Mouse (Mus musculus) embryonic facial prominence, embryonic 12.5 days (tissue): ENCODE data around the gene Gm49027. TPM values are rescaled to one million over a fixed set of nuclear protein-coding genes. Genes with fewer than 3 reads are reported as not detected.
"Not testable (repeated sequence)": the region's sequence is repeated elsewhere in the genome, so short reads cannot be mapped to it uniquely, and the experiment has no call there.

Experiments
- ATAC-seq: fragments of 200-750 bp; cut with Nextera tagmentation; 2 replicates; pipeline ENCODE4 v1.8.0; 2017; ENCODE audit not compliant: insufficient number of reproducible peaks, insufficient read depth, low FRiP score, low TSS enrichment
- H3K27ac ChIP-seq: fragments of 300-500 bp; sonication (generic); 2 replicates; pipeline ENCODE4 v1.5.1; 2016; ENCODE audit warnings: mild to moderate bottlenecking
- H3K27me3 ChIP-seq: fragments of 300-500 bp; sonication (generic); 2 replicates; pipeline ENCODE4 v1.6.1; 2016; ENCODE audit warnings: mild to moderate bottlenecking, moderate library complexity
- H3K36me3 ChIP-seq: fragments of 300-500 bp; sonication (generic); 2 replicates; pipeline ENCODE4 v1.6.1; 2016; ENCODE audit warnings: mild to moderate bottlenecking
- H3K4me1 ChIP-seq: fragments of 300-500 bp; sonication (generic); 2 replicates; pipeline ENCODE4 v1.6.1; 2016
- H3K4me2 ChIP-seq: fragments of 300-500 bp; sonication (generic); replicated peaks from 2 replicates; pipeline ENCODE4 v1.6.1; 2016; ENCODE audit warnings: mild to moderate bottlenecking, moderate library complexity
- H3K4me3 ChIP-seq: fragments of 300-500 bp; sonication (generic); 2 replicates; pipeline ENCODE4 v1.5.1; 2016; ENCODE audit warnings: mild to moderate bottlenecking
- H3K9ac ChIP-seq: fragments of 300-500 bp; sonication (generic); 2 replicates; pipeline ENCODE4 v1.6.1; 2016; ENCODE audit warnings: mild to moderate bottlenecking, moderate library complexity
- H3K9me3 ChIP-seq: fragments of 300-500 bp; sonication (generic); 2 replicates; pipeline ENCODE4 v1.6.1; 2016; ENCODE audit warnings: mild to moderate bottlenecking, moderate library complexity
- WGBS: fragments of 180-500 bp; shearing (Covaris S2); methylation state at CpG from one replicate; pipeline ENCODE4 v1.1.7; 2016; 5-methylcytosine and 5-hydroxymethylcytosine counted together
- polyA plus RNA-seq: library from polyadenylated mRNA; unstranded; fragments of >200 nt; fragmentation: Nextera tagmentation; extraction: Ambion mirVana; gene quantifications from 2 replicates; pipeline ENCODE4 v1.2.1, GENCODE M21; 2016

The Gm49027 gene
- polyA plus RNA-seq, 1 experiment from 2014 or later: 3.4 TPM

- H3K9ac ChIP-seq: peak within 1 kb of the TSS; percentile 84
These were observed 1.4 kb downstream of the Gm49027 start, which contains the start of gene Diablo for GRCm38 (mm10) chr5:123523692-123524392. Diablo (minus strand) TSS chr5:123524176.

GRCm38 (mm10) chr5:123522166-123522565 is 3.1 kb downstream of the Gm49027 start:
- no peak for ATAC-seq
- no peak overlapping the region for H3K27ac ChIP-seq
- peaks cover 19% of the 10 kb centered on the region for H3K36me3 ChIP-seq
- 91% methylated on average over 1 of the region's 1 CpGs for WGBS
- no peak overlapping the region for H3K4me2 ChIP-seq
- H3K4me3 ChIP-seq: no peak overlapping the region
- peaks cover 20% of the 10 kb centered on the region for H3K4me1 ChIP-seq
- no peak overlapping the region for H3K9ac ChIP-seq
- no peaks in the 10 kb centered on the region for H3K27me3 ChIP-seq
- no peaks in the 10 kb centered on the region for H3K9me3 ChIP-seq

More at GRCm38 (mm10) chr5:123523692-123524392, 1.4 kb downstream of the Gm49027 start, which contains the start of gene Diablo:
- H3K4me3 ChIP-seq: peak within 1 kb of the TSS; percentile 88
- ATAC-seq: peak; percentile 94
- H3K4me2 ChIP-seq: peak within 1 kb of the TSS; percentile 80
- H3K27ac ChIP-seq: peak within 1 kb of the TSS; percentile 72; the same call in 1 of the 2 replicates
- peaks cover 20% of the 10 kb centered on the region for H3K4me1 ChIP-seq
- under 1% methylated on average over 82 of the region's 82 CpGs for WGBS
- no peaks in the 10 kb centered on the region for H3K9me3 ChIP-seq
- H3K27me3 ChIP-seq: no peaks in the 10 kb centered on the region
- peaks cover 17% of the 10 kb centered on the region; the same call in 1 of the 2 replicates for H3K36me3 ChIP-seq

GRCm38 (mm10) chr5:123521621-123522020 is 3.7 kb downstream of the Gm49027 start:
- no peaks in the 10 kb centered on the region for H3K9me3 ChIP-seq
- no peak overlapping the region for H3K9ac ChIP-seq
- H3K27me3 ChIP-seq: no peaks in the 10 kb centered on the region
- peaks cover 20% of the 10 kb centered on the region for H3K4me1 ChIP-seq
- H3K4me2 ChIP-seq: no peak overlapping the region
- no peak overlapping the region for H3K4me3 ChIP-seq
- peaks cover 24% of the 10 kb centered on the region for H3K36me3 ChIP-seq
- WGBS: 91% methylated on average over 1 of the region's 1 CpGs
- ATAC-seq: no peak
- H3K27ac ChIP-seq: no peak overlapping the region

- Histone ChIP-seq H3K9me3 (no peaks in the 10 kb centered on the region), H3K4me3 (no peak overlapping the region), H3K4me2 (no peak overlapping the region), H3K27me3 (no peaks in the 10 kb centered on the region), H3K36me3 (peaks cover 34% of the 10 kb centered on the region), H3K27ac (no peak overlapping the region), H3K9ac (no peak overlapping the region), H3K4me1 (peaks cover 20% of the 10 kb centered on the region)
- 82% methylated on average over 9 of the region's 9 CpGs for WGBS
- ATAC-seq: no peak
These were observed 4.6 kb downstream of the Gm49027 start for GRCm38 (mm10) chr5:123520666-123521065.

- ATAC-seq: no peak
- H3K4me1 ChIP-seq: peaks cover 4% of the 10 kb centered on the region; the same call in 1 of the 2 replicates
- no peak overlapping the region for H3K9ac ChIP-seq
- H3K27me3 ChIP-seq: no peaks in the 10 kb centered on the region
- H3K4me2 ChIP-seq: no peak overlapping the region
- peaks cover 62% of the 10 kb centered on the region for H3K36me3 ChIP-seq
- no peaks in the 10 kb centered on the region for H3K9me3 ChIP-seq
- H3K4me3 ChIP-seq: no peak overlapping the region
- WGBS: 94% methylated on average over 5 of the region's 5 CpGs
- no peak overlapping the region for H3K27ac ChIP-seq
These were observed 10.4 kb downstream of the Gm49027 start for GRCm38 (mm10) chr5:123514871-123515270.

- Histone ChIP-seq H3K27me3 (peaks cover 2% of the 10 kb centered on the region; the same call in 1 of the 2 replicates), H3K4me1 (peaks cover 20% of the 10 kb centered on the region), H3K9ac (no peak overlapping the region), H3K4me3 (no peak overlapping the region), H3K36me3 (peaks cover 44% of the 10 kb centered on the region), H3K27ac (no peak overlapping the region), H3K9me3 (no peaks in the 10 kb centered on the region), H3K4me2 (no peak overlapping the region)
- WGBS: 79% methylated on average over 3 of the region's 3 CpGs
- no peak for ATAC-seq
These were observed 13.2 kb downstream of the Gm49027 start for GRCm38 (mm10) chr5:123512102-123512501.

- peaks cover 37% of the 10 kb centered on the region for H3K36me3 ChIP-seq
- WGBS: 82% methylated on average over 3 of the region's 3 CpGs
These were observed 13.9 kb downstream of the Gm49027 start for GRCm38 (mm10) chr5:123511426-123511825.

GRCm38 (mm10) chr5:123510160-123510559 is 15.1 kb downstream of the Gm49027 start, which contains the start of gene B3gnt4:
B3gnt4 (plus strand) TSS chr5:123510460.
- Histone ChIP-seq H3K36me3 (peaks cover 24% of the 10 kb centered on the region), H3K27me3 (peaks cover 13% of the 10 kb centered on the region), H3K4me3 (no peak within 1 kb of the TSS; the same call in 1 of the 2 replicates), H3K27ac (no peak within 1 kb of the TSS), H3K4me2 (peak within 1 kb of the TSS; percentile 86; the same call in 1 of the 2 replicates), H3K4me1 (peaks cover 20% of the 10 kb centered on the region), H3K9ac (no peak within 1 kb of the TSS), H3K9me3 (no peaks in the 10 kb centered on the region)
- ATAC-seq: no peak
- 82% methylated on average over 5 of the region's 5 CpGs for WGBS

More at GRCm38 (mm10) chr5:123511426-123511825, 13.9 kb downstream of the Gm49027 start:
- H3K4me2 ChIP-seq, H3K27me3 ChIP-seq, H3K9ac ChIP-seq, ATAC-seq, H3K4me3 ChIP-seq, H3K9me3 ChIP-seq, H3K27ac ChIP-seq: not testable (repeated sequence)
- H3K4me1 ChIP-seq: peaks cover 20% of the 10 kb centered on the region

- no peak for ATAC-seq
- peaks cover 22% of the 10 kb centered on the region for H3K36me3 ChIP-seq
- no peaks in the 10 kb centered on the region for H3K9me3 ChIP-seq
- peaks cover 13% of the 10 kb centered on the region for H3K27me3 ChIP-seq
- H3K4me1 ChIP-seq: peaks cover 23% of the 10 kb centered on the region
- H3K4me3 ChIP-seq: peak overlapping the region; percentile 65
- peak overlapping the region; percentile 86 for H3K4me2 ChIP-seq
- no peak overlapping the region for H3K27ac ChIP-seq
- peak overlapping the region; percentile 61 for H3K9ac ChIP-seq
- WGBS: 7% methylated on average over 12 of the region's 12 CpGs
These were observed 16.4 kb downstream of the Gm49027 start for GRCm38 (mm10) chr5:123508921-123509320.

- Histone ChIP-seq H3K27ac (no peak overlapping the region), H3K27me3 (peaks cover 13% of the 10 kb centered on the region), H3K9ac (peak overlapping the region; percentile 61), H3K4me3 (peak overlapping the region; percentile 65), H3K36me3 (peaks cover 18% of the 10 kb centered on the region), H3K4me1 (peaks cover 23% of the 10 kb centered on the region), H3K4me2 (peak overlapping the region; percentile 86), H3K9me3 (no peaks in the 10 kb centered on the region)
- peak; percentile 80 for ATAC-seq
- WGBS: 2% methylated on average over 59 of the region's 59 CpGs
These were observed 17.2 kb downstream of the Gm49027 start for GRCm38 (mm10) chr5:123507936-123508723.

- H3K4me3 ChIP-seq: no peak overlapping the region
- 71% methylated on average over 4 of the region's 4 CpGs for WGBS
These were observed 23.3 kb downstream of the Gm49027 start for GRCm38 (mm10) chr5:123501973-123502372.

More at GRCm38 (mm10) chr5:123501973-123502372, 23.3 kb downstream of the Gm49027 start:
- Histone ChIP-seq H3K9ac (no peak overlapping the region), H3K4me1 (peaks cover 8% of the 10 kb centered on the region), H3K27ac (no peak overlapping the region), H3K4me2 (no peak overlapping the region), H3K9me3 (no peaks in the 10 kb centered on the region), H3K36me3 (no peaks in the 10 kb centered on the region), H3K27me3 (peaks cover 10% of the 10 kb centered on the region)
- no peak for ATAC-seq
